Mouse (Mus musculus): ENCODE data around the gene Hspb9.
A peak's percentile ranks its signal among the peaks of the same experiment; 100 is the strongest.

Hspb9 gene

GRCm38 (mm10) chr11:100705095-100705747, 8.4 kb upstream of the Hspb9 start:
- DNase-seq (ENCODE audit: low spot score) = no peak

GRCm38 (mm10) chr11:100709201-100709810, 4.3 kb upstream of the Hspb9 start:
- no peak for DNase-seq (ENCODE audit: low spot score)

- no peak for DNase-seq (ENCODE audit: low spot score)
These were observed 3.1 kb upstream of the Hspb9 start for GRCm38 (mm10) chr11:100710528-100710927.

- DNase-seq (ENCODE audit: low spot score) = no peak
These were observed 2.7 kb upstream of the Hspb9 start for GRCm38 (mm10) chr11:100710977-100711376.

- peak; percentile 78 for DNase-seq (ENCODE audit: low spot score)
These were observed 1.7 kb upstream of the Hspb9 start, which contains the start of gene Kat2a for GRCm38 (mm10) chr11:100711783-100712615. Gene Kat2a (minus strand): TSS chr11:100712465.

- DNase-seq (ENCODE audit: low spot score) = no peak
These were observed 476 bp upstream of the Hspb9 start for GRCm38 (mm10) chr11:100713174-100713573.

GRCm38 (mm10) chr11:100714534-100714915, 875 bp downstream of the Hspb9 start:
- DNase-seq (ENCODE audit: low spot score) = peak; percentile 63

GRCm38 (mm10) chr11:100714948-100715347, 1.3 kb downstream of the Hspb9 start:
- DNase-seq (ENCODE audit: low spot score) = no peak

- no peak for DNase-seq (ENCODE audit: low spot score)
These were observed 3.0 kb downstream of the Hspb9 start for GRCm38 (mm10) chr11:100716649-100717048.

- no peak for DNase-seq (ENCODE audit: low spot score)
These were observed 4.8 kb downstream of the Hspb9 start for GRCm38 (mm10) chr11:100718462-100718861.

- DNase-seq (ENCODE audit: low spot score) = no peak
These were observed 5.2 kb downstream of the Hspb9 start for GRCm38 (mm10) chr11:100718866-100719265.

GRCm38 (mm10) chr11:100719312-100719711, 5.7 kb downstream of the Hspb9 start:
- no peak for DNase-seq (ENCODE audit: low spot score)

GRCm38 (mm10) chr11:100719893-100720292, 6.2 kb downstream of the Hspb9 start:
- DNase-seq (ENCODE audit: low spot score) = no peak

GRCm38 (mm10) chr11:100720345-100720744, 6.7 kb downstream of the Hspb9 start:
- DNase-seq (ENCODE audit: low spot score) = no peak

- no peak for DNase-seq (ENCODE audit: low spot score)
These were observed 7.6 kb downstream of the Hspb9 start for GRCm38 (mm10) chr11:100721254-100721653.

- DNase-seq (ENCODE audit: low spot score) = no peak
These were observed 8.3 kb downstream of the Hspb9 start for GRCm38 (mm10) chr11:100721776-100722492.

GRCm38 (mm10) chr11:100722493-100723028, 8.9 kb downstream of the Hspb9 start:
- no peak for DNase-seq (ENCODE audit: low spot score)

GRCm38 (mm10) chr11:100724919-100725512, 11.4 kb downstream of the Hspb9 start:
- no peak for DNase-seq (ENCODE audit: low spot score)

GRCm38 (mm10) chr11:100727201-100727600, 13.6 kb downstream of the Hspb9 start:
- DNase-seq (ENCODE audit: low spot score) = no peak

GRCm38 (mm10) chr11:100728601-100729000, 15.0 kb downstream of the Hspb9 start:
- no peak for DNase-seq (ENCODE audit: low spot score)

- no peak for DNase-seq (ENCODE audit: low spot score)
These were observed 16.3 kb downstream of the Hspb9 start for GRCm38 (mm10) chr11:100729976-100730375.
